Mouse (Mus musculus) liver, adult 2 months (tissue): ENCODE results near the gene Tacc3. TPM values are rescaled to one million over a fixed set of nuclear protein-coding genes. Genes with fewer than 3 reads are reported as not detected.

Experiments
- DNase-seq: peaks from one replicate; pipeline ENCODE4 v3.0.0-alpha.2; 2011; ENCODE audit warnings: low read depth, low spot score; ENCODE audit errors: extremely low read depth
- H3K27ac ChIP-seq: fragments of 200-500 bp; replicated peaks from 2 replicates; pipeline ENCODE4 v1.5.1; 2012; ENCODE audit warnings: low read depth, mild to moderate bottlenecking, control low read depth, inconsistent platforms, low read length; ENCODE audit not compliant: insufficient read depth
- H3K27me3 ChIP-seq: fragments of 200-500 bp; 2 replicates; pipeline ENCODE4 v1.6.1; 2012; ENCODE audit warnings: mild to moderate bottlenecking, moderate library complexity, low read length, inconsistent platforms; ENCODE audit not compliant: control insufficient read depth, insufficient read depth
- H3K36me3 ChIP-seq: fragments of 200-500 bp; 2 replicates; pipeline ENCODE4 v1.6.1; 2012; ENCODE audit warnings: low read length, inconsistent platforms; ENCODE audit not compliant: control insufficient read depth, insufficient read depth
- H3K4me1 ChIP-seq: fragments of 200-500 bp; 2 replicates; pipeline ENCODE4 v1.6.1; 2011; ENCODE audit warnings: low read length; ENCODE audit not compliant: control insufficient read depth, insufficient read depth
- H3K4me3 ChIP-seq: fragments of 200-500 bp; 2 replicates; pipeline ENCODE4 v1.5.1; 2011; ENCODE audit warnings: low read depth, mild to moderate bottlenecking, control low read depth, low read length, moderate library complexity; ENCODE audit not compliant: insufficient read depth
- H3K79me2 ChIP-seq: fragments of 200-500 bp; 2 replicates; pipeline ENCODE4 v1.6.1; 2012; ENCODE audit warnings: inconsistent platforms, mild to moderate bottlenecking, low read length, moderate library complexity; ENCODE audit not compliant: control insufficient read depth, insufficient read depth
- H3K9ac ChIP-seq: fragments of 200-500 bp; 2 replicates; pipeline ENCODE4 v1.6.1; 2012; ENCODE audit warnings: low read depth, mild to moderate bottlenecking, control low read depth, inconsistent platforms, low read length
- CTCF ChIP-seq: fragments of 200-500 bp; IDR thresholded peaks from 2 replicates; pipeline ENCODE4 v1.5.1; 2011; ENCODE audit warnings: low read depth, low read length, control low read depth
- POLR2A ChIP-seq: fragments of 200-500 bp; IDR thresholded peaks from 2 replicates; pipeline ENCODE4 v1.6.1; 2011; ENCODE audit warnings: low read length, control low read depth; ENCODE audit not compliant: insufficient read depth; ENCODE audit errors: extremely low read depth
- WGBS: fragments of 180-500 bp; shearing (Covaris S2); methylation state at CpG from one replicate; pipeline ENCODE4 v1.1.7; 2018; 5-methylcytosine and 5-hydroxymethylcytosine counted together
- polyA plus RNA-seq: library from polyadenylated mRNA; depleted of rRNA; stranded (reverse); fragments of >200 nt; gene quantifications from 2 replicates; pipeline ENCODE4 v1.2.3, GENCODE M21; 2012; rRNA removed
- total RNA-seq: library from RNA; depleted of rRNA; stranded (reverse); fragments of >200 nt; gene quantifications from 2 replicates; pipeline ENCODE4 v1.2.3, GENCODE M21; 2014; rRNA removed

The Tacc3 gene
- total and polyA plus RNA-seq, 2 experiments = 0.92 to 1.3 TPM

DNA sequence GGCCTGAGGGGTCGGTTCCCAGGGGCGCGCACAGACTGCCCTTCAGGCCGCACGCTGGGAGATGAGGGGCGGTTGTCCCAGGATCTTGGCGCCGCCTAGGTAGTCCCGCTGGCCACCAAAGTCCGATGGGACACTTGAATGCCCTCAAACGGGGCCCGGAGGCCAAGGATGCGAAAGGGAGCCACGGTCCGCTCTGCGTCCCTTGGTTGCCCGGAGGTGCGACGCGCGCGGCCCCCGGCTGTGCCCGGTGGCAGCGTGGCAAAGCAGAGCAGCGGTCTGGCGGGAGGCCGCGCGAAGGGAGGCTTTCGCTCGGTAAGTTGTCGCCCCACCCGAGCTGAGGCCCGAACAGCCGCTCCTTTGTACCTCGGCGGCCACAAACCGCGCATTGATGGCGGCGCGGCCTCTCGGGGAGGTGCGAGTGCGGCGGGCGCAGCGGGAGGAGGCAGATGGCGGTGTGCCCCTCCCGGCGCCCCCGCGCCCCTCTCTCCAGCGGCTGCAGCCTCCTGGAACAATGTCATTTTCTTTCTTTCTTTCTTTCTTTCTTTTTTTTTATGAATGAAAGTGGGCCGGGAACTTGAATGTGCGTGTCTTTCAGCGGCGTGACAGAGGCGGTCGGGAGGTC, 65.2 kb downstream of the Tacc3 start:
- peaks cover 35% of the 10 kb centered on the region for H3K4me1 ChIP-seq
- peak overlapping the region; percentile 97 for H3K4me3 ChIP-seq
- peak; percentile 46 for DNase-seq
- H3K27me3 ChIP-seq = no peaks in the 10 kb centered on the region
- H3K79me2 ChIP-seq = peaks cover 31% of the 10 kb centered on the region; the same call in 1 of the 2 replicates
- H3K9ac ChIP-seq = peak overlapping the region; percentile 89
- TF ChIP-seq CTCF (no peak), POLR2A (no peak)
- no peaks in the 10 kb centered on the region for H3K36me3 ChIP-seq
- whole genome bisulfite sequencing = 2% methylated on average over 61 of the region's 61 CpGs
- H3K27ac ChIP-seq = peak overlapping the region; percentile 94

DNA sequence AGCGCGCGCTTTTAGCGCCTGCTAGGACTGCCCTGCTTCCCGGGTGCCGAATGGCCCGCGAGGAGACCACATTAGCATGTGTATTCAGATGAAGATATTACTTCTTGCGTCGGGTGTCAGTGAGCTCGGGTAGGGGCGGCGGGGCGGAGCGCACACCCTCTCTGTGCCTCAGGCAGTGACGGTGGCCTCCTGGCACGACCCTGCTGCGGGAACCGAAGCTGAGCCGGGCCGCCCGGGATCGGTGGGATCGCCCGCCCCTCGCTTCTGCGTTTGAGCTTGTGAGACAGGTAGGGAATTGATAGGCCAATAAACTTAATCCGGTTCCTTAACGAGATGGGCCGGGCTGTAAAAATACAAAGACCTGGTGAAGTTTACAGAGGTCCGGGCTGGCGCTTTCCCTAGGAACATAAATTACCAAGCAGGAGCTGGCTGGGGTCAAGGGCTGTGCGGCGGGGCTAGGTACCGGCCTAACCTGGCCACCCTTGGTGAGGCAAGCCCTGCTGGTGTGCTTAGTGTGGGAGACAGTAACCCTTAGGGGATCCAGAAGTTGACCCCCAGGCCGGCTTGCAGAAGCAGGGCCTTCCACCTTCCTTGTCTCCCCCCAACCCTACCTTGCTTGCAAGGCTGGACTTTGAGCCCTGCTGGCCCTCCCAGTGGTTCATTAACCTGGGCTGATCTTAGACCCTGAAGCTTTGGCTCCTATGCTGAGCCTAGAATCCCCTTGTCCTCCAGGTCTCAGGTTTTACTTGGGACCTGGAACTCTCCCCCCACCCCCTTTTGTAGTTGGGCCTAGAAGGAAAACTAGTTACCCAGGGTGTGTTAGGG, 65.9 kb downstream of the Tacc3 start:
- H3K27ac ChIP-seq = peak overlapping the region; percentile 94
- H3K9ac ChIP-seq = peak overlapping the region; percentile 89
- WGBS = 13% methylated on average over 36 of the region's 36 CpGs
- peaks cover 38% of the 10 kb centered on the region for H3K4me1 ChIP-seq
- no peaks in the 10 kb centered on the region for H3K36me3 ChIP-seq
- TF ChIP-seq POLR2A (peak; percentile 64), CTCF (no peak)
- no peaks in the 10 kb centered on the region for H3K27me3 ChIP-seq
- peaks cover 31% of the 10 kb centered on the region; the same call in 1 of the 2 replicates for H3K79me2 ChIP-seq
- DNase-seq = peak; percentile 84
- H3K4me3 ChIP-seq = peak overlapping the region; percentile 97

DNA sequence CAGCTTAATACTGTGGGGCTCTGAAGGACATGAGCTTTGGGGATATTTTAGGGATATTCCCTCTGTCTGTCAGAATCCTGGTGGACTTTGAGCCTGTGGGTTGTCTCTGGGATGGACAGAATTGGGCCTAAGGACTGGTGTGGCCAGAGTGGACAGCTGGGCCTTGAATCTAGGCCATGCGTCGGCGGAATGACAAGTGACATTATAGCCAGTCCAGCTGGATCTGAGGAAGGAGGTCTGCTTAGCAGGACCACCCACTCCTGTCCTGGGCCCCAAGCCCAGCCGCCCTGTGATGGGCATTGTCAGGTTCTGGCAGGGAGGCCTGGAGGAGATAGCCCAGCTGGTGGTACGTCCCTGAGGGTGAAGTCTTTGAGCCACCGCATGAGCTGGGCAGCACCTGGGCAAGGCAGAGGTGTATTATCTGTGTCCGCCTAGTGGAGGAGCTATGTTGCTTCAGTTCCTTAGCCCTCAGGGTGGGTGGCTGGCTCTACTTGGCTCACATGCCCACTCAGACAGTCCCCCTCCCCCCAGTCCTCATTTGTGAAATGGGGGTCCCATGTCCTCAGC, 68.2 kb downstream of the Tacc3 start:
- 50% methylated on average over 7 of the region's 7 CpGs for WGBS
- peak overlapping the region; percentile 94 for H3K27ac ChIP-seq
- H3K27me3 ChIP-seq = no peaks in the 10 kb centered on the region

DNA sequence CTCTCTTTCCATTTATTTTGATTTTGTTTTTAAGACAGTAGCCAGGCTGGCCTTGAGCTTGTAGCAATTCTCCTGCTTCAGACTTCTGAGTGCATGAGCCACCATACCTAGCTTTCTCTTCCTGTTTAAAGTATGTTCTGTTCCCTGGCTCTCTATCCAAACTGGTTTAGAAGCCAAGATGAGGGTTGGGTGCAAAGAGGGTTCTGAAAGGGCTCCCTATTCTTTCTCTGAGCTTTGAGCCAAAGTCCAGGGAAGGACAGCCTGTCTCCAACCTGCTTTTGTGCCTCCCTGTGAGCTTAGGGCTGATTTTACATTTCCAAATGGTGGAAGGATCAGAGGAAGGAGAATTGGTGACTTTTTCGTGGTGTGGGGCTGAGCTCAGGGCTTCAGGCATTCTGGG, 69.0 kb downstream of the Tacc3 start:
- WGBS = 74% methylated on average over 1 of the region's 1 CpGs
- Histone ChIP-seq H3K4me1 (peaks cover 34% of the 10 kb centered on the region), H3K27me3 (no peaks in the 10 kb centered on the region), H3K4me3 (no peak overlapping the region), H3K27ac (peak overlapping the region; percentile 94; the same call in 1 of the 2 replicates), H3K9ac (no peak overlapping the region), H3K79me2 (peaks cover 28% of the 10 kb centered on the region; the same call in 1 of the 2 replicates), H3K36me3 (peaks cover 2% of the 10 kb centered on the region; the same call in 1 of the 2 replicates)
- DNase-seq = peak; percentile 61
- no peak for TF ChIP-seq CTCF
- TF ChIP-seq POLR2A = no peak

More for the DNA sequence above, 68.2 kb downstream of the Tacc3 start:
- peak; percentile 85 for DNase-seq
- 0 out of 2 replicates have a peak, but pooled peaks have one; percentile 7 for TF ChIP-seq CTCF
- no peak for TF ChIP-seq POLR2A
- Histone ChIP-seq H3K9ac (no peak overlapping the region; the same call in 1 of the 2 replicates), H3K4me1 (peaks cover 37% of the 10 kb centered on the region), H3K36me3 (peaks cover 2% of the 10 kb centered on the region; the same call in 1 of the 2 replicates), H3K79me2 (peaks cover 31% of the 10 kb centered on the region; the same call in 1 of the 2 replicates), H3K4me3 (peak overlapping the region; percentile 8; the same call in 1 of the 2 replicates)

Other genes with a start within 250 kb of the Tacc3 start
- gene Nkx1-1, start 224.2 kb upstream of the Tacc3 start, total RNA-seq = not detected in 2 replicates
- not detected in 2 replicates for gene Nkx1-1, start 224.2 kb upstream of the Tacc3 start, polyA plus RNA-seq
- 9.4 and 13.0 TPM in 2 replicates for gene Fam53a, start 28.5 kb upstream of the Tacc3 start, total RNA-seq
- 19.4 and 21.6 TPM in 2 replicates for gene Fam53a, start 28.5 kb upstream of the Tacc3 start, polyA plus RNA-seq
- gene Gm9903, start 28.2 kb upstream of the Tacc3 start, total RNA-seq = 0.09 and 0.34 TPM in 2 replicates
- gene Gm9903, start 28.2 kb upstream of the Tacc3 start, polyA plus RNA-seq = 0.06 TPM in 1 of 2 replicates, not detected in the other
- 20.7 TPM in 2 replicates for gene Slbp, start 5.6 kb upstream of the Tacc3 start, total RNA-seq
- 5.6 and 6.3 TPM in 2 replicates for gene Slbp, start 5.6 kb upstream of the Tacc3 start, polyA plus RNA-seq
- 12.0 and 13.8 TPM in 2 replicates for gene Tmem129, start 288 bp downstream of the Tacc3 start, total RNA-seq
- 39.8 and 41.0 TPM in 2 replicates for gene Tmem129, start 288 bp downstream of the Tacc3 start, polyA plus RNA-seq
- 18.8 and 18.9 TPM in 2 replicates for gene Fgfr3, start 63.5 kb downstream of the Tacc3 start, total RNA-seq
- 47.7 and 57.0 TPM in 2 replicates for gene Fgfr3, start 63.5 kb downstream of the Tacc3 start, polyA plus RNA-seq
- 17.9 and 19.0 TPM in 2 replicates for gene Letm1, start 124.7 kb downstream of the Tacc3 start, total RNA-seq
- gene Letm1, start 124.7 kb downstream of the Tacc3 start, polyA plus RNA-seq = 48.5 and 66.4 TPM in 2 replicates
- 8.8 and 9.3 TPM in 2 replicates for gene Nsd2, start 162.6 kb downstream of the Tacc3 start, total RNA-seq
- gene Nsd2, start 162.6 kb downstream of the Tacc3 start, polyA plus RNA-seq = 2.5 and 2.6 TPM in 2 replicates